Mouse (Mus musculus) small intestine, adult 2 months (tissue): ENCODE data around the gene Ninj2.

ENCODE experiments used
- CTCF ChIP-seq: fragments of 200-500 bp; IDR thresholded peaks from 2 replicates; pipeline ENCODE4 v1.5.1; 2012; ENCODE audit warnings: low read depth, mild to moderate bottlenecking, control low read depth, inconsistent platforms, low read length, moderate library complexity, mixed read lengths; ENCODE audit not compliant: insufficient replicate concordance, insufficient read length; ENCODE audit errors: extremely low read depth
- POLR2A ChIP-seq: fragments of 200-500 bp; IDR thresholded peaks from 2 replicates; pipeline ENCODE4 v1.6.1; 2012; ENCODE audit warnings: low read depth, mild to moderate bottlenecking, control low read depth, inconsistent platforms, low read length, moderate library complexity

DNA sequence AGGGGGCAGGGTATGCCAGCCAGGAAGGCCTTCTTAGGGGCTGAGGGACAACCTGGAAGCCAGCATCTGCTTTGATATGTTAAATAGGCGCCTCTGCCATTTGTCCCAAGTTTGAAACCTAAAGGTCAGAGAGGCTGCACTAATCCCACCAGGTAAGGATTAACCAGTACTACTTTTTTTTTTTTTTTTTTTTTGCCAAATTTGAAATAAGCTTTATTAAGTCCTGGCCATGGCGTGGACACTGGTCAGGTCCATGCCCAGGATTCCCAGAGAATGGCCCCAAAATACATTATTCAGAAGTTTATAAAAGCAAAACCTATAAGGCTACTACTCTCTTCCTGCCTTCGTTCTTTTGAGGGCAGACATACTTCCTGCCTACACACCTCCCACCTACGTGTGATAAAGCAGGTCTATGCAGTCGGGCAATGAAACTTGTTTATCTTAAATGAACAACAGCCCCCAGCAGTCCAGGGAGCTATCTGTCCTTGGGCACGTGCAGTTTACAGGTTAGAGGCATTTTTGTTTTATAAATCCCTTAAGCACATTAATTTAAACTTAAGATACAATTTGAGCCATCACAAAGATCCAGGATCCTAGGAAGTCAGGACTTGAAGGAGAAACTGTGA lies 27.5 kb upstream of the Ninj2 start:
- no peak for TF ChIP-seq POLR2A
- TF ChIP-seq CTCF, result no peak
